Mouse (Mus musculus): ENCODE measurements around the gene Pot1a.

Gene Pot1a

DNA sequence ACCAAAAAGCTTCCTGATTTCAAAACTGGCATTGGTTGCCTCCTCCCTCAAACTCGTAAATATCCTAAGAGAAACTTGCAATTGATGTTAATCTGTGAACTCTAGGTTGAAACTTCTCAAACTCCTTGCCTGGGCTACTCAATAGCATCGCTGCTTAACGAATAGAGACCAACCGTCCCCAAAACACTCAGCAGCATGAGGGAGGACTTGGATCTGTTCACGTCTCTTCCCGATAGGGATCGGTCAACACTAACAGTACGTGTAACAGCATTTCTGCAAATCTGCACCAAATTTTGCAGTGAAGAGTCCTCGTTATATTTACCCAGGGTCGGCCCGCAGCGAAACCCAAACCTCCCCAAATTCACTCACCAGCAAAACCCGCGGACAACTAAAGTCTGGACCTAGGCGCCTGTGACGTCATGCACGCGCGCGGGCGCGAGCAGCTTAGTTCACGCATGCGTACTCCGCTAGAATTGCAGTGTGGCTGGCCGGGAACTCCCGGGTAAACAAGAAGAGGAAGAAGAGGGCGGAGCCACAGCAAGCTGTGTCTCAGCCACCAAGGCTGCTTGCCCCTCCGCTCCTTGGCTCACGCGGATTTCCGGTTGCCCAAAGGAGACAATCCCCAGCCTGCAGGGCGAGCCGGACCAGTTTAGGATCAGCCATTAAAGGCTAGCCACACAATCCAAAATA is at the start of gene Pot1a:
Pot1a (minus strand) TSS at position 441 of the 690 bp plus-strand sequence.
- peak; percentile 98 for DNase-seq

DNA sequence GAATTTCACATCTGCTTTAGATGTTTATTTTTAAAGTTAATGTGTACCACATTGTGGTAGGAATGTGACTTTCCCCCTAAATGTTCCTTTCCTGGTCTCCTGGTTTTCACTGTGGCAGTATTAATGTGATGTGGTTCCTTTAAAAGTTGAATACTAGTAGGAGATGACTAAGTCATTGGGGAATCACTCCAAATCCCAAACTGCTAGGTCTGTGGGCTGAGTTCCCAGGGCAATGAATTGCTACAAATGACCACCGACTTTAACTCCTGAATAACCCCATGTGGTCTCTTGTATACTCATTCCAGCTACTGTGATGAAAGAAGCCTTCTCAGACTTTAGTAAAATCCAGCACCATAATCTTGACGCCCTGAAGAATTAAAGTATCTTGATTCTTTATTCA is 27.2 kb upstream of the Pot1a start:
- no peak for DNase-seq

DNA sequence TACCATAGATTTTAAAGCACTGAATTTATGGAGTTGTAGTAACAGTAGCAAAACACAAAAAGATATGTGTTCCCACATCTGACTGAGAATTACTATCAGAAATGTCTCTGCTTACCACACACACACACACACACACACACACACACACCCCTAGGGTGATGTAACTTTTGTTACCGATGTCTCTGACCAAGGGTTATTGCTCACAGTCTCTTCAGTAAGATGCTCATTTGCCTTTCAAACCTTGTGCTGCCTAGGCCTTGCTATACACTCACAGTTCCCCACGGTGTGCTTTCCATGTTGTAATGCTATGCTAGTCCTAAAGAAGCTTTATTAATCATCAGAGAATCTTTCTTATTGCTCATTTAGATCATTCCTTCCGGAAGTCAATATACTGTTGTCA is 3.0 kb downstream of the Pot1a start:
- DNase-seq = no peak

DNA sequence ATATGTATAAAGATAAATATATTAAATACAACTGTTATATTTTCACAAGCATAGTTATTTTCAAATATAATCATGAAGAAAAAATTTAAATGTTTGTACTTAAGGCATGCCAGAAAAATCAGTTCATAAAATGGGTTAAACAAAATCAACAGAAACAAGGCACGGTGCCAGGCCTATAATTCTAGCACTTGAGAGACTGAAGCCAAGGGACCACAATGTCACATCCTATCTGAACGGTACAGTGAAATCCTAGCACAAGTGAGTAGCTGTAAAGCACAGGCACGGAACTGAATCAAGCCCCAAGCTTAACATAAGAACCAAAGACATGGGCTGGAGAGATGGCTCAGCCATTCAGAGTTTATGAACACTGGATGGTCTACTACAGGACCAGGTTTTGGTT is 6.8 kb downstream of the Pot1a start:
- DNase-seq = no peak

DNA sequence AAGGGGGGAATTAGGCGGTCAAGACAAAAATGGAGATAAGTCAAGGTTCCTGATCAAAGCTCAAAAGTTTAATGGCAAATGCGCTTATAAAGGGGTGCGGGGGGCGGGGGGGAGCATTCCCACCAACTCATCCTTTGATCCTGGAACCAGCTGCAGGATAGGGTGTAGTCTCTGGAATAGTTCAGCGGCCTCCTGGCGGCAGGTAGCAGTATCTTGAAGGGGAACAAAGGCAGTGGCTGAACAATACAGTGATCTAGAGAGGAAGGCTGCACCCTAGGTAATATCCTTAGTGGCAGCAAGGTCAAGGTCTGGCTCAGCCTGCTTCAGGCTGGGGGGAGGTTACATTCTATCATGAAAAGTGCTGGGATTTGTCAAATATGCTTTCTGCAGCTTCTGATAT is 7.8 kb downstream of the Pot1a start:
- DNase-seq = no peak

DNA sequence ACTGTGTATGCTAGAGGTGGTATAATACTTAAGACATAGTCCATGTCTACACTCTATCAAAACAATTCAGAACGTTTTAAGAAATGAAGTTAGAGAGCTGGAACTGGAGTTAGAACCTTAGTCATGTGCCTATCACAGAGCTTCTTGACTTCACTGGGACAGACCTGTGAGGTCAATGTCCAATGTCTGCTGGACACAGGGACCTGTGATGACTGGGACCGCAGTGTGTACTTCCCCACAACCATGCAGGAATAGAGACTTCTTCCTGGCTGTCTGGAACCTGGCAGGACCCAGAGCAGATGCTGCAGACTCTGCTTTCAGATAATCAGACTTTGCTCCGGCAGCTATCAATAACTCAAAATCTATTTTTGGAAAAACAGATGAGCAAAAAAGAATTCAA is 40.8 kb downstream of the Pot1a start:
- no peak for DNase-seq

DNA sequence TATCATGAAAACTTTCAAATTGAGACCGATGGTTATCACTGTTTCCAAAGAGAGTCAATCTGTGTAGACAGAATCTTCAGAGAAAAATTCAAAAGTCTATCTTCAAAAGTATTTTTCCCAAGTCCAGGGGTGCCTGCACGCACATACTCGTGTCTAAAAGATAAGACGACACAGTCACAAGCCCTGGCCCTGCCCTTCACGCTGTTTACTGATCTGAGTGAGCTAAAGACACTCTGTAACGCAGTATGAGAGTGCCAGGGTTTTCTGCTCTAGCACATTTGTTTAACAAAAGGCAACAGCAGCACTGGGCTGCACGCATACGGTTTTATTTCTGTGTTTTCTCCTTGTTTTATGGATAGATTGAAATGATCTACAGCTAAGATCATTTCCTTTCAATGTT is 41.5 kb downstream of the Pot1a start:
- no peak for DNase-seq

DNA sequence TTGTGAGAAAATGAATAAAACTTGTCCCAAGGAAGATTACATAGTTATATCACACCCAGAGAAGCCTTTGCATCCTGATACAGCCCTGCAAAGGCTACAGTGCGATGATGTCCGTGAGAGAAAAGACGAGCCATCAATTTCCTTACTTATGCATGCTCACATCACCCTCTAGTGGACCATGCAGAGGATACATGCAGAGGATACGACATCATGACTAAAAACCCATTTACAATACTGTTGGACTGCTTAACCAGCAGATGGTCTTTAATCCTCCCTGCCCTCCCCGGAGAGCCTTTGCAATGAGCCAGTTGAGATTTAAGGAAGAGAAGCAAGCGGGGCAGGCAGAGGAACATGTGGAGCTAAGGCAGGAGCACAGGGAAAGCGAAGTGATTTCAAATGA is 42.0 kb downstream of the Pot1a start:
- no peak for DNase-seq

DNA sequence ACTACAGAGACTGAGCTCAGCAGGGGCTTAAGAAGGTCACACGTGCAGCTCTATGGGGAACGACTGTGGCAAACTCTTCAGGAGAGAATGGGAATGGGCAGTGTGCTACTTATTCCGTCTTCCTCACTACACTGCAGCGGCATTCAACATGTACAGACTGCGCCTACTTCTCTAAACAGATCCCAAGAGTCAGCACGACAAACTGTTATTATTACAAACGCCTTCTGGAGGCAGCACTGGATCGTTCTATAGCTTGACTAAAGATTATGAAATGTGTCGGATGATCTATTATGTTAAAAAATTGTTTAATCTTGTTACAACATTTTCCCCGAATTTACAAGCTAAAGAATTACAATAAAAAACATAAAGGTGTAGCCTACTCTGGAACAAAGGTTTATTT is 42.8 kb downstream of the Pot1a start:
- DNase-seq = no peak

DNA sequence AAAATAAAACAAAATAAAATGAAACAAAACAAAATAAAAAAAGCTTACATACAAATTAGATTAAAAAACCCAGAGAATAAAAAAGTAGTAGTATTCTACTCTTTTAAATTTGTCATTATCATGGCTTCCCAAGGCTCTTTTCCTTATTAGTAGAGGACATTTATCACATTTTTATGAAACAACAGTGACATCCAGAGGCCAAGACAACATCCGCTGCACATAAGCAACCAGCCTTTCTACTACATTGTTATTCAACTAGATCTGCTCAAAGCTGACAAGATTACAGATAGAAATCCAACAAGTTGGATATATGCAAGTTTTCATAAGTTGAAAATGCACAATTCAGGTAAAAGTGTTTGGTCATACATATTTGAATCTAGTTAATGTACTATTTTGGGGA is 56.4 kb downstream of the Pot1a start:
- no peak for DNase-seq

DNA sequence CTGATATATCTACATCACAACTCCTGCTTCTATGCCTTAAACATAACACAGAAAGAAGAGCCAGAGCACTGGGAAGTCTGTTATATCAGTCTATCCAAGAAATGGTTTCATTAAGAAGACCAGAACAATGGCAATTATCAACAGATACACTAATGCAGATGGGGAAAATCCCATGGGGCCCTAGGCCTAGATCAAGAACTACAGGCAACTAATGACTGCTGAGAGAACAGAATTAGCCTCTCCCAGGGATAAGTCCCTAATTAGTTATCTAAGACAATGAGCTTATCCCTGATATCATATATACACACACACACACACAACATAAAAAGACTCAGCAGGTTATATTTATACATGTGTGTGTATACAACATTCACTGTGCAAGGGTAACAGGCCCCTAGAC is 72.5 kb downstream of the Pot1a start:
- no peak for DNase-seq

DNA sequence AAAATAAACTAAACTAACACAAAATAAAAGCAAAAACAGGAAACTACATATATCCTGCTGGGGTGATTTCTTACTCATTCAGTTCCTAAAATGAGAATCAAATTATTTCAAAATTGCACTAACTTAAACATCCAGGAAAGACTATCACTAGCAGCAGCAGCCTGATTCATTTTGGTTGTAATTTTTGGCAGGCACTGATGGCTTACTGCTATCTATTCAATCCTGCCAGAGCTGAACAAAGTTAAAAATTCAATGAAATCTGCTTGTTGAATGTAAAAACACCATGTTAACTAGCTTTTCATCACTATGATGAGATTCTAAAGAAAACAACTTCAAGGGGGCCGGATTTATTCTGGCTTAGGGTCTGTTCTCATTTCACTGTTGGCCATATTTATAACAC is 82.5 kb downstream of the Pot1a start:
- DNase-seq = no peak

DNA sequence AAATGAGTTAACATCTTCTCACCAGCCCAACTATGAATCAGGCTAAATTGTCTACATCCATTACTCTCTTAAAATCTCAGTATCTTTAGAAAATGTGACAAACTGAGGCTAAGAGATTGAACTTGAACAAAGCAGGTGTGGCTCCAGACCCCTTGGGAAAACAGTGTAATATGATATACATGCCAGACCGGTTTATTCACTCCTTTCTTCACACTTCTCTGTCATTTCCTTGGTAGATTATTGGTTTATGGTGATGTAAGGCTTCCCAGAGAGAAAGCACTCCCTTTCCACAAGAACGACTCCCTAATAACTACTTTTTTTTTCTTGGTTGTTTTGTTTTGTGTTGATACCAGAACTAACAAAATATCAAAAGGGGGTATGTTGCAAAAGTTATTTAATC is 98.4 kb downstream of the Pot1a start:
- no peak for DNase-seq

DNA sequence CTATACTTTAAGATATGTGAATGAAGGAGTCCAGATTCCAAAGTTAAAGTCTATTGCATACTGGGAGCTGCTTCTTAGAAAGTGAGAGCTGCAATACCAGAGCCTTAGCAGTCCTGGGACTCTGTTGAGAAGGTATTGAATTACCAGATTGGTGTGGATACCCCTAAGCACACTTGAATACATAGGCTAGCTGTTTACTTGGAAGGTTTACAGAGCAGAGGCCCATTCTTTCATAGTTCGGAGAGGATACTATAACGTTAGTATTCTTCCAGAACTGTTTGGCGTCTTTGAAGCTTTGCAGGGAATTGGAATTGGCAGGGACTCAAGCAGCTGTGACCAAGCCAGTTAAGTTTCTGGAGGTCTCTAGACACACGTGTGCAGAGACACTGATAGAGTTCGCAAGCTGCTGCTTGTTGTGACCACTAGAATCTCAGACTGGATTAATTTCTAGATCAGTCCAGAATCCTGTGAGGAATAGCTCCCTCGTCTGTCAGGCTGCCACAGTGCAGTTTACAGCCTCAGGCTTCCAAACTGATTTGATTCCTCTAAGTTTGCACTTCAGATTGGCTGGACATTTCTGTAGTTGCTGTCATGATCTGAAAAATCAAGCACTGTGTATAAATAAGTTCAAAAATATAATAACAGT is 99.7 kb downstream of the Pot1a start:
- DNase-seq = no peak

DNA sequence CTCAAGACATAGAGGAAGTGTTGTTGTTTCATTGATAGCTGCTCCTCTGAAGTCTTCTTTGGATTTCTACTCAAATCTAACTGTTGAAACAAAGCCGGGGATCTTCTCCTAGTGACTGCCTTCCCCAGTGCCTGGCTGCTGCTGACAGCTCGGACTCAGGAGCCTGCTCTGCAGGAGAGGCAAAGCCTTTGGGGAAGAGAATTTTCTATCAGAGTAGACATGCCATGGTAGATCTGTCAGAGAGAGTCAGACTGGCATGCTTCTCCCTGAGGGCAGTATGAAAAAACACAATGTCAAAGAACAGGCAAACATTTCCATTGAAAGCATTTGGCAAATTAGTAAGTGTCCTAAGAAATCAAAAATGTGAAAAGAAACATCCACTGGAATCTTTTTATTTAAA is 109.1 kb downstream of the Pot1a start:
- no peak for DNase-seq

Measured in liver (tissue).